Comparison of ENCODE assay signal across 8 mouse cellular contexts in genomic region chr4:118576097-118576496, GRCm38 (mm10). TPM values are rescaled to one million over a fixed set of nuclear protein-coding genes. Genes with fewer than 3 reads are reported as not detected.
DNase-seq lines count a peak whose midpoint lies in the region.

No protein-coding gene starts in this region.

- DNase-seq in A20 (ENCODE audit: low read depth, low spot score), result peak; percentile 76
- peak; percentile 21 for DNase-seq in adrenal gland, adult 8-10 months
- peak; percentile 86 for DNase-seq in embryo, embryonic 9.5 days (ENCODE audit: extremely low spot score)
- DNase-seq in heart, adult 18-20 months, result peak; percentile 61 to 86
- DNase-seq in kidney, postnatal 36 days, result peak; percentile 69 to 92
- peak; percentile 65 to 66 for DNase-seq in lung, adult 18-20 months
- peak; percentile 81 for DNase-seq in ovary, postnatal 10 days (ENCODE audit: low spot score)
- peak; percentile 57 for DNase-seq in thymus, postnatal 0 days (ENCODE audit: low spot score)

RNA-seq across cellular contexts. Expression of gene Tmem125, which starts 32.3 kb away (rescaled TPM):
- total RNA-seq in adrenal gland, adult 8-10 months (2022), result not detected
- not detected for total RNA-seq in heart, adult 18-20 months (2021)
- 0.60 and 1.1 TPM in 2 replicates for polyA plus RNA-seq in thymus, postnatal 0 days (2015; fragmentation: Nextera tagmentation; extraction: Ambion mirVana)

RNA-seq across cellular contexts. Expression of gene Cfap57, which starts 44.5 kb away (rescaled TPM):
- total RNA-seq in adrenal gland, adult 8-10 months (2022), result under 1 TPM in 2 of 4 experiments, not detected in 2; 0.06 to 0.22 TPM
- total RNA-seq in heart, adult 18-20 months (2021), result under 1 TPM in 1 of 2 experiments, not detected in 1; 0.15 TPM
- 0.14 and 0.15 TPM in 2 replicates for polyA plus RNA-seq in thymus, postnatal 0 days (2015; fragmentation: Nextera tagmentation; extraction: Ambion mirVana)

RNA-seq across cellular contexts. Expression of gene Ebna1bp2, which starts 44.5 kb away (rescaled TPM):
- 10 to 100 TPM; 69.8 to 83.0 (median 76.6) TPM for total RNA-seq in adrenal gland, adult 8-10 months (2022)
- 10 to 100 TPM; 37.0 to 39.2 TPM for total RNA-seq in heart, adult 18-20 months (2021)
- 209 and 229 TPM in 2 replicates for polyA plus RNA-seq in thymus, postnatal 0 days (2015; fragmentation: Nextera tagmentation; extraction: Ambion mirVana)

RNA-seq across cellular contexts. Expression of gene 2610528J11Rik, which starts 49.3 kb away (rescaled TPM):
- not detected for total RNA-seq in adrenal gland, adult 8-10 months (2022)
- total RNA-seq in heart, adult 18-20 months (2021), result not detected
- 3.0 TPM in 2 replicates for polyA plus RNA-seq in thymus, postnatal 0 days (2015; fragmentation: Nextera tagmentation; extraction: Ambion mirVana)

Comparison
In these comparisons a context has a peak if more than half of its experiments do, and no peak if none do; other contexts are left out.
1. Peak in every context shown above with its lines: DNase-seq.
2. DNase-seq: peak in every context shown above with its lines; median percentile 86 in embryo, embryonic 9.5 days; 81 in ovary, postnatal 10 days; 80 in kidney, postnatal 36 days; 76 in A20; 74 in heart, adult 18-20 months; 66 in lung, adult 18-20 months; 57 in thymus, postnatal 0 days; 21 in adrenal gland, adult 8-10 months.